Mouse (Mus musculus): ENCODE results near the gene Ptpn18. TPM values are rescaled to one million over a fixed set of nuclear protein-coding genes. Genes with fewer than 3 reads are reported as not detected.
A peak's percentile ranks its signal among the peaks of the same experiment; 100 is the strongest.

The Ptpn18 gene
- polyA plus RNA-seq, 1 experiment from 2014 or later, result 4.0 TPM

DNA sequence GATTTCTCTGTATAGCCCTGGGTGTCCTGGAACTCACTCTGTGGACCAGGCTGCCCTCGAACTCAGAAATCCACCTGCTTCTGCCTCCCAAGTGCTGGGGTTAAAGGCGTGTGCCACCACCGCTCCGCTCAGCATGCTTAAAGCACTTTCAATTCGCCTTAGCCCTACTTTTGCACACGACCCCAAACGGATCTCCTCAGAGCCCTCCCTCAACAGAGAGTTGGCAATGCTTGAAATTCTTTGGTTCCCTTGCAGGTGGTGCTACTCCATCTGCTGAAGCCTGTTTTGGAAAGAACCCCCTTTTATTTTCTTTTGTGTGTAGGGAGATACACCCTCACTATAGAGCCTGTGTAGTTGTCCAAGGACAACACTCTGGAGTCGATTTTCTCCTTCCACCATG lies 1.1 kb upstream of the Ptpn18 start:
- Histone ChIP-seq H3K36me3 (ENCODE audit: control insufficient read depth, insufficient read depth, low read length) (no peaks in the 10 kb centered on the region), H3K9ac (replicated peaks; ENCODE audit: low read length) (no peak overlapping the region), H3K9me3 (ENCODE audit: control insufficient read depth, low read length) (no peaks in the 10 kb centered on the region), H3K4me1 (ENCODE audit: control insufficient read depth, insufficient read depth, low read length) (peaks cover 3% of the 10 kb centered on the region; the same call in 1 of the 2 replicates), H3K27ac (replicated peaks; ENCODE audit: low read depth, low read length) (no peak overlapping the region), H3K4me3 (replicated peaks; ENCODE audit: low read depth, low read length) (no peak overlapping the region), H3K27me3 (ENCODE audit: control insufficient read depth, insufficient read depth, low read length) (peaks cover 24% of the 10 kb centered on the region), H3K4me2 (ENCODE audit: low read length) (no peak overlapping the region)
- 33% methylated on average over 8 of the region's 8 CpGs for WGBS
- ATAC-seq (ENCODE audit: low FRiP score, low TSS enrichment) (no peak), DNase-seq (no peak)

DNA sequence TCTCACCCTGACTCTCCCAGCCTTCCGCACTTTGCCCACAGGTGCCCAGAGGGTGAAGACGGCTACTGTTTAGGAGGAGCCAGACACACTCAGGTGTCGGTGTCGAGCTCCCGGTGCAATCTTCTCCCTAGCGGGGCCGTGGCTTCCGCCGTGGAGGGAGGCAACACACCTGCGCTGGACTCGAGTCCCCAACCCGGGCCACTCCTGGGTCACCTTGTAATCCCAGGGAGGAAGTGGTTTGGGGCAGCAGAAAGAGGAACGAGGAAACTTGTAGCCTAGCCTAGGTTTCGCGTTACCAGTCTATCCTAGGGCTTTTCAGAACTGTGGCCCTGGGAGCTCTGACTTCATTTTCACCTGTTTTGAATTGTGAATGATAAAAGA lies 489 bp downstream of the Ptpn18 start:
- Histone ChIP-seq H3K4me2 (ENCODE audit: low read length) (peak overlapping the region; percentile 91), H3K36me3 (ENCODE audit: control insufficient read depth, insufficient read depth, low read length) (no peaks in the 10 kb centered on the region), H3K4me1 (ENCODE audit: control insufficient read depth, insufficient read depth, low read length) (peaks cover 3% of the 10 kb centered on the region; the same call in 1 of the 2 replicates), H3K9ac (replicated peaks; ENCODE audit: low read length) (peak overlapping the region; percentile 34; the same call in 1 of the 2 replicates), H3K27me3 (ENCODE audit: control insufficient read depth, insufficient read depth, low read length) (peaks cover 24% of the 10 kb centered on the region), H3K9me3 (ENCODE audit: control insufficient read depth, low read length) (no peaks in the 10 kb centered on the region), H3K27ac (replicated peaks; ENCODE audit: low read depth, low read length) (no peak overlapping the region), H3K4me3 (replicated peaks; ENCODE audit: low read depth, low read length) (peak overlapping the region; percentile 52)
- no peak for DNase-seq
- 3% methylated on average over 15 of the region's 15 CpGs for WGBS
- 0 out of 2 replicates have a peak, but pooled peaks have one; percentile 36 for ATAC-seq (ENCODE audit: low FRiP score, low TSS enrichment)

DNA sequence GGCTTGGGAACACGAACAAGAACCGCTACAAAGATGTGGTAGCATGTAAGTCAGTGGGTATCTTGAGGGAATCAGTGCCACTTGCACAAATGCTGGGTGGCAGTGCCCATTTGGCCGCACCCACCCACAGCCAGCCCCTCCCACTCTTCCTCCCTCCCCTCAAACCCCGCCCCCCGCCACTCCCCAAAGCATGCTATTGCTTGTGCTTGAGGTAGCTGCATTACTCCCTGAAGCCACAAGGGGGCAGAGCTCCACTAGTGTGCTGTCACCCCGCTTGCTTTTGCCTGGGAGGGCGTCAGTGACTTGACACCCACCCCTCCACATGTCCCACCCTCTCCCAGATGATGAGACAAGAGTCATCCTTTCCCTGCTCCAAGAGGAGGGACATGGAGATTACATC lies 3.2 kb downstream of the Ptpn18 start:
- peaks cover 21% of the 10 kb centered on the region for H3K27me3 ChIP-seq (ENCODE audit: control insufficient read depth, insufficient read depth, low read length)
- H3K36me3 ChIP-seq (ENCODE audit: control insufficient read depth, insufficient read depth, low read length), result no peaks in the 10 kb centered on the region
- 20% methylated on average over 7 of the region's 7 CpGs for WGBS
- H3K4me3 ChIP-seq (replicated peaks; ENCODE audit: low read depth, low read length), result no peak overlapping the region
- no peak for ATAC-seq (ENCODE audit: low FRiP score, low TSS enrichment)
- no peak overlapping the region for H3K9ac ChIP-seq (replicated peaks; ENCODE audit: low read length)
- H3K4me2 ChIP-seq (ENCODE audit: low read length), result no peak overlapping the region
- H3K9me3 ChIP-seq (ENCODE audit: control insufficient read depth, low read length), result no peaks in the 10 kb centered on the region
- no peak overlapping the region for H3K27ac ChIP-seq (replicated peaks; ENCODE audit: low read depth, low read length)
- H3K4me1 ChIP-seq (ENCODE audit: control insufficient read depth, insufficient read depth, low read length), result peaks cover 3% of the 10 kb centered on the region; the same call in 1 of the 2 replicates
- peak; percentile 71 for DNase-seq

DNA sequence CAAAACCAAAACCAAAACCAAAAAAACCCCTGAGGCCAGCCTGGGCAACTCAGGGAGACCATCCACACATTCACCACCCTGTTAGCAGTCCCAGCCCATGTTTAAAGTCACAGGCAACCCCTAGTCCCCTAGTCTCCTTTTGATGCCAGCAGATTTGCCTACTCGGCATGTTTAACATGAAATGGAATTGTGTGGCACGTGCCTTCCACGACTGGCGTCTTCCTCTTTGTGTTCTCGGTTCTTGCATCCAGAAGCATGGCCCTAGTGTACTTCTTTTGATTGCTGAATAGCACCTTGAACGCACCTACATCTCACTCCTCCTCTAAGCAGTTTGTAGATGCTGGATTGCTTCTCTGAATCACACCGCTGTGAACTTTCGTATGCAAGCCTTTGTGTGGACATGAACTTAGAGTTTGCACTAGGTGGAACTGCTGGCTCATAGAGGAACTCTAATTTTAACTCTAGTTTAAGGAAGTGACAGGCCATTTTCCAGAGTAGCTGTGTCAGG lies 4.8 kb downstream of the Ptpn18 start:
- no peaks in the 10 kb centered on the region for H3K36me3 ChIP-seq (ENCODE audit: control insufficient read depth, insufficient read depth, low read length)
- no peak overlapping the region for H3K27ac ChIP-seq (replicated peaks; ENCODE audit: low read depth, low read length)
- H3K9ac ChIP-seq (replicated peaks; ENCODE audit: low read length), result no peak overlapping the region
- H3K9me3 ChIP-seq (ENCODE audit: control insufficient read depth, low read length), result no peaks in the 10 kb centered on the region
- ATAC-seq (ENCODE audit: low FRiP score, low TSS enrichment) (no peak), DNase-seq (no peak)
- 91% methylated on average over 8 of the region's 8 CpGs for WGBS
- H3K4me2 ChIP-seq (ENCODE audit: low read length), result no peak overlapping the region
- H3K4me3 ChIP-seq (replicated peaks; ENCODE audit: low read depth, low read length), result no peak overlapping the region
- H3K27me3 ChIP-seq (ENCODE audit: control insufficient read depth, insufficient read depth, low read length), result peaks cover 7% of the 10 kb centered on the region
- peaks cover 3% of the 10 kb centered on the region; the same call in 1 of the 2 replicates for H3K4me1 ChIP-seq (ENCODE audit: control insufficient read depth, insufficient read depth, low read length)

DNA sequence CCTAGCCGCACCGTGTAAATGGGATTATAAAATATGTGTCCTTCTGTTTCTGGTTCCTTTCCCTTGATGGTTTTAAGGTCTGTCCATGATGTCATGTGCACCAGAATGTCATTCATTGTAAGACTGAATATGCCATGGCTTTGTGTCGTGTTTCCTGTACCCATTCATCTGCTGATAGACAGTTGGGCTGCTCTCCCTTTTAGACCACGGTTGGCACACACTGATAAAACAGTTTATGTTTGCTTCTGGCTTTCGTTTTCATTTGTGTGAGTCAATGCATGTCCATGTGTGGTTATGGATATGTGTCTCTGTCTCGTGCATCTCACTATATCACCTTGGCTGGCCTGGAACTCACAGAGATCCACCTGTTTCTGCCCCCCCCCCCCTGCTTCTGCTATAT lies 5.9 kb downstream of the Ptpn18 start:
- H3K27ac ChIP-seq (replicated peaks; ENCODE audit: low read depth, low read length), result no peak overlapping the region
- no peak overlapping the region for H3K9ac ChIP-seq (replicated peaks; ENCODE audit: low read length)
- DNase-seq (no peak), ATAC-seq (ENCODE audit: low FRiP score, low TSS enrichment) (no peak)
- no peaks in the 10 kb centered on the region for H3K4me1 ChIP-seq (ENCODE audit: control insufficient read depth, insufficient read depth, low read length)
- no peak overlapping the region for H3K4me2 ChIP-seq (ENCODE audit: low read length)
- peaks cover 5% of the 10 kb centered on the region for H3K27me3 ChIP-seq (ENCODE audit: control insufficient read depth, insufficient read depth, low read length)
- H3K4me3 ChIP-seq (replicated peaks; ENCODE audit: low read depth, low read length), result no peak overlapping the region
- 85% methylated on average over 6 of the region's 6 CpGs for WGBS
- H3K9me3 ChIP-seq (ENCODE audit: control insufficient read depth, low read length), result no peaks in the 10 kb centered on the region
- no peaks in the 10 kb centered on the region for H3K36me3 ChIP-seq (ENCODE audit: control insufficient read depth, insufficient read depth, low read length)

DNA sequence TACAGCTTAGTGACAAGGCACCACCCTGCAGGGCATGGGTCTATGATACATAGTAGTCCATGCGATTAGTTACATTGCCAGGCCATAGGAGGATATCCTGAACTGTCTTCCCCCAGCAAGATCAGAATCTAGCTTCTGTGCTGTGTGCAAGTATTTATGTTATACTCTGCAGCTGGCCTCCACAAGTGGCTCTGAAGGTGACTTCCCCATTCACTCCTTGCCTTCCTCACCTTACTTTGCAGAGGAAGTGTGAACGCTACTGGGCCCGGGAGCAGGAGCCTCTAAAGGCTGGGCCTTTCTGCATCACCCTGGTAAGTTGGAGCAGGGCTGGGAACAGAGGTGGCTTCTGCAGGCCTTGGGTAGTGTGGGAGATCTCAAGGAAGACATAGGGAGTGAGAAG lies 8.5 kb downstream of the Ptpn18 start:
- no peak for ATAC-seq (ENCODE audit: low FRiP score, low TSS enrichment)
- H3K27me3 ChIP-seq (ENCODE audit: control insufficient read depth, insufficient read depth, low read length), result peaks cover 11% of the 10 kb centered on the region; the same call in 1 of the 2 replicates
- 62% methylated on average over 3 of the region's 3 CpGs for WGBS
- H3K4me2 ChIP-seq (ENCODE audit: low read length), result no peak overlapping the region
- no peaks in the 10 kb centered on the region for H3K36me3 ChIP-seq (ENCODE audit: control insufficient read depth, insufficient read depth, low read length)
- H3K9me3 ChIP-seq (ENCODE audit: control insufficient read depth, low read length), result no peaks in the 10 kb centered on the region
- 0 out of 2 replicates have a peak, but pooled peaks cover 7% of the 10 kb centered on the region for H3K4me1 ChIP-seq (ENCODE audit: control insufficient read depth, insufficient read depth, low read length)
- no peak overlapping the region for H3K27ac ChIP-seq (replicated peaks; ENCODE audit: low read depth, low read length)
- no peak overlapping the region for H3K9ac ChIP-seq (replicated peaks; ENCODE audit: low read length)
- no peak for DNase-seq
- no peak overlapping the region for H3K4me3 ChIP-seq (replicated peaks; ENCODE audit: low read depth, low read length)

DNA sequence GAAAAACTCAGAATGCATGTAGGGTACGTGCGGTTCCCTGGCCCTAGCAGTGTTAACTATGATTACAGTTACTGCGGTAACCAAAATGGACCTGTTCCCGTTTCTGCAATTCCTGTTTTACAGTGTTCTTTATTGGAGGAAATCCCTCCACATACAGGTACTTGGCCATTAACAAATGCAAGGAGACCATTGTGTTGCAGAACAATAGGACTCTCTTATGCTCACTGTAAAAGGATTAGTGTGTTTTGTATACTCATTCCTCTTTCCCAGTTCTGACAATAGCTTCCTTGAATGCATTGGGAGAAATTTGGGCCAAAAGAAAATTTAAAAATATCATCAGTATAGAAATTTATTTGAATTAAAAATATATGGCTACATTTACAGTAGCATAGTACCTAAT lies 8.9 kb downstream of the Ptpn18 start:
- DNase-seq, result no peak
- WGBS, result 75% methylated on average over 4 of the region's 4 CpGs
- Histone ChIP-seq H3K27me3 (ENCODE audit: control insufficient read depth, insufficient read depth, low read length) (peaks cover 14% of the 10 kb centered on the region; the same call in 1 of the 2 replicates), H3K4me2 (ENCODE audit: low read length) (no peak overlapping the region), H3K9ac (replicated peaks; ENCODE audit: low read length) (no peak overlapping the region), H3K36me3 (ENCODE audit: control insufficient read depth, insufficient read depth, low read length) (no peaks in the 10 kb centered on the region), H3K9me3 (ENCODE audit: control insufficient read depth, low read length) (no peaks in the 10 kb centered on the region), H3K4me1 (ENCODE audit: control insufficient read depth, insufficient read depth, low read length) (0 out of 2 replicates have a peak, but pooled peaks cover 8% of the 10 kb centered on the region), H3K27ac (replicated peaks; ENCODE audit: low read depth, low read length) (no peak overlapping the region), H3K4me3 (replicated peaks; ENCODE audit: low read depth, low read length) (no peak overlapping the region)
- ATAC-seq (ENCODE audit: low FRiP score, low TSS enrichment), result no peak

DNA sequence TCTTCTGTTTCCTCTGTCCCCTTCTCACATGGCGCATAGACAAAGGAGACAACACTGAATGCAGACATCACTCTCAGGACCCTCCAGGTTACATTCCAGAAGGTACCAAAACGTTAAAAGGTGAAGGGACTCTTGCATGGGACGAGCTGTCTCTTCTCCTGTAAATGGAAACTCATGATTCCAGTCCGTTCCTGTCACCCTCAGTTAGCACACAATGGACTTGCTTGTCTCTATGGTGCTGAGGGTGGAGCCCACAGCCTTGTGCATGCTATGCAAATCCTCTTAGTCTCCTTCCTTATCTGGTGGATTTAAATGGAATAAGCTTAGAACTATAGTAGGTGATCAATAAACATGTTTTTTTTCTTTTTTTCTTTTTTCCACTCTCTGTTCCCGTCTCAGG lies 10.2 kb downstream of the Ptpn18 start:
- H3K4me1 ChIP-seq (ENCODE audit: control insufficient read depth, insufficient read depth, low read length), result 0 out of 2 replicates have a peak, but pooled peaks cover 8% of the 10 kb centered on the region
- H3K36me3 ChIP-seq (ENCODE audit: control insufficient read depth, insufficient read depth, low read length), result no peaks in the 10 kb centered on the region
- peaks cover 18% of the 10 kb centered on the region; the same call in 1 of the 2 replicates for H3K27me3 ChIP-seq (ENCODE audit: control insufficient read depth, insufficient read depth, low read length)
- H3K9me3 ChIP-seq (ENCODE audit: control insufficient read depth, low read length), result no peaks in the 10 kb centered on the region
- H3K4me2 ChIP-seq (ENCODE audit: low read length), result no peak overlapping the region
- DNase-seq (no peak), ATAC-seq (ENCODE audit: low FRiP score, low TSS enrichment) (no peak)
- H3K9ac ChIP-seq (replicated peaks; ENCODE audit: low read length), result no peak overlapping the region
- H3K4me3 ChIP-seq (replicated peaks; ENCODE audit: low read depth, low read length), result no peak overlapping the region
- 56% methylated on average over 5 of the region's 5 CpGs for WGBS
- H3K27ac ChIP-seq (replicated peaks; ENCODE audit: low read depth, low read length), result no peak overlapping the region
